Mouse (Mus musculus): ENCODE measurements around the gene March10. TPM values are rescaled to one million over a fixed set of nuclear protein-coding genes. Genes with fewer than 3 reads are reported as not detected.

The March10 gene
- polyA plus RNA-seq, 1 experiment from 2014 or later = 0.31 TPM

GRCm38 (mm10) chr11:105449581-105450315 lies 6.8 kb downstream of the March10 start:
- no peak overlapping the region for H3K9ac ChIP-seq (replicated peaks; ENCODE audit: low read length)
- no peak overlapping the region for H3K4me3 ChIP-seq (ENCODE audit: low read depth, low read length)
- no peaks in the 10 kb centered on the region for H3K27me3 ChIP-seq (ENCODE audit: control insufficient read depth, insufficient read depth, low read length)
- ATAC-seq (replicated peaks; ENCODE audit: insufficient number of reproducible peaks, low FRiP score, low TSS enrichment, low read depth) = no peak
- H3K4me2 ChIP-seq (ENCODE audit: low read depth, low read length) = no peak overlapping the region
- H3K27ac ChIP-seq (replicated peaks; ENCODE audit: low read depth, low read length) = no peak overlapping the region
- H3K9me3 ChIP-seq (replicated peaks; ENCODE audit: control insufficient read depth, low read length) = no peaks in the 10 kb centered on the region
- H3K4me1 ChIP-seq (ENCODE audit: control insufficient read depth, insufficient read depth, low read length) = no peaks in the 10 kb centered on the region; the same call in 1 of the 2 replicates
- no peak for DNase-seq (ENCODE audit: low spot score)
- WGBS = 58% methylated on average over 12 of the region's 12 CpGs
- no peaks in the 10 kb centered on the region for H3K36me3 ChIP-seq (replicated peaks; ENCODE audit: control insufficient read depth, insufficient read depth, low read depth, low read length)

- H3K4me3 ChIP-seq (ENCODE audit: low read depth, low read length) = no peak overlapping the region
- H3K9me3 ChIP-seq (replicated peaks; ENCODE audit: control insufficient read depth, low read length) = no peaks in the 10 kb centered on the region
- H3K9ac ChIP-seq (replicated peaks; ENCODE audit: low read length) = no peak overlapping the region
- no peak for DNase-seq (ENCODE audit: low spot score)
- no peak overlapping the region for H3K27ac ChIP-seq (replicated peaks; ENCODE audit: low read depth, low read length)
- H3K27me3 ChIP-seq (ENCODE audit: control insufficient read depth, insufficient read depth, low read length) = no peaks in the 10 kb centered on the region
- no peak for ATAC-seq (replicated peaks; ENCODE audit: insufficient number of reproducible peaks, low FRiP score, low TSS enrichment, low read depth)
- WGBS = 72% methylated on average over 6 of the region's 6 CpGs
- H3K4me1 ChIP-seq (ENCODE audit: control insufficient read depth, insufficient read depth, low read length) = no peaks in the 10 kb centered on the region; the same call in 1 of the 2 replicates
- no peak overlapping the region for H3K4me2 ChIP-seq (ENCODE audit: low read depth, low read length)
- H3K36me3 ChIP-seq (replicated peaks; ENCODE audit: control insufficient read depth, insufficient read depth, low read depth, low read length) = no peaks in the 10 kb centered on the region
These were observed 8.9 kb downstream of the March10 start for GRCm38 (mm10) chr11:105447661-105448060.

GRCm38 (mm10) chr11:105446221-105446620 lies 10.3 kb downstream of the March10 start:
- Histone ChIP-seq H3K4me1 (ENCODE audit: control insufficient read depth, insufficient read depth, low read length) (no peaks in the 10 kb centered on the region; the same call in 1 of the 2 replicates), H3K4me3 (ENCODE audit: low read depth, low read length) (no peak overlapping the region), H3K36me3 (replicated peaks; ENCODE audit: control insufficient read depth, insufficient read depth, low read depth, low read length) (no peaks in the 10 kb centered on the region), H3K27ac (replicated peaks; ENCODE audit: low read depth, low read length) (no peak overlapping the region), H3K9me3 (replicated peaks; ENCODE audit: control insufficient read depth, low read length) (no peaks in the 10 kb centered on the region), H3K27me3 (ENCODE audit: control insufficient read depth, insufficient read depth, low read length) (no peaks in the 10 kb centered on the region), H3K4me2 (ENCODE audit: low read depth, low read length) (no peak overlapping the region), H3K9ac (replicated peaks; ENCODE audit: low read length) (no peak overlapping the region)
- ATAC-seq (replicated peaks; ENCODE audit: insufficient number of reproducible peaks, low FRiP score, low TSS enrichment, low read depth) (no peak), DNase-seq (ENCODE audit: low spot score) (no peak)
- 79% methylated on average over 5 of the region's 5 CpGs for WGBS

- no peak for DNase-seq (ENCODE audit: low spot score)
- H3K4me1 ChIP-seq (ENCODE audit: control insufficient read depth, insufficient read depth, low read length) = no peaks in the 10 kb centered on the region; the same call in 1 of the 2 replicates
- no peak overlapping the region for H3K27ac ChIP-seq (replicated peaks; ENCODE audit: low read depth, low read length)
- no peak overlapping the region for H3K9ac ChIP-seq (replicated peaks; ENCODE audit: low read length)
- H3K27me3 ChIP-seq (ENCODE audit: control insufficient read depth, insufficient read depth, low read length) = no peaks in the 10 kb centered on the region
- no peak for ATAC-seq (replicated peaks; ENCODE audit: insufficient number of reproducible peaks, low FRiP score, low TSS enrichment, low read depth)
- H3K9me3 ChIP-seq (replicated peaks; ENCODE audit: control insufficient read depth, low read length) = no peaks in the 10 kb centered on the region
- no peak overlapping the region for H3K4me3 ChIP-seq (ENCODE audit: low read depth, low read length)
- no peak overlapping the region for H3K4me2 ChIP-seq (ENCODE audit: low read depth, low read length)
- H3K36me3 ChIP-seq (replicated peaks; ENCODE audit: control insufficient read depth, insufficient read depth, low read depth, low read length) = no peaks in the 10 kb centered on the region
- 74% methylated on average over 5 of the region's 5 CpGs for WGBS
These were observed 10.8 kb downstream of the March10 start for GRCm38 (mm10) chr11:105445741-105446140.

- no peaks in the 10 kb centered on the region for H3K36me3 ChIP-seq (replicated peaks; ENCODE audit: control insufficient read depth, insufficient read depth, low read depth, low read length)
- H3K27ac ChIP-seq (replicated peaks; ENCODE audit: low read depth, low read length) = no peak overlapping the region
- WGBS = 84% methylated on average over 6 of the region's 6 CpGs
- H3K4me1 ChIP-seq (ENCODE audit: control insufficient read depth, insufficient read depth, low read length) = no peaks in the 10 kb centered on the region
- no peak overlapping the region for H3K4me2 ChIP-seq (ENCODE audit: low read depth, low read length)
- H3K9me3 ChIP-seq (replicated peaks; ENCODE audit: control insufficient read depth, low read length) = no peaks in the 10 kb centered on the region
- H3K4me3 ChIP-seq (ENCODE audit: low read depth, low read length) = no peak overlapping the region
- DNase-seq (ENCODE audit: low spot score) = no peak
- no peak for ATAC-seq (replicated peaks; ENCODE audit: insufficient number of reproducible peaks, low FRiP score, low TSS enrichment, low read depth)
- no peak overlapping the region for H3K9ac ChIP-seq (replicated peaks; ENCODE audit: low read length)
- no peaks in the 10 kb centered on the region for H3K27me3 ChIP-seq (ENCODE audit: control insufficient read depth, insufficient read depth, low read length)
These were observed 11.6 kb downstream of the March10 start for GRCm38 (mm10) chr11:105444929-105445328.

GRCm38 (mm10) chr11:105443505-105443904 lies 13.0 kb downstream of the March10 start:
- Histone ChIP-seq H3K27ac (replicated peaks; ENCODE audit: low read depth, low read length) (no peak overlapping the region), H3K9ac (replicated peaks; ENCODE audit: low read length) (no peak overlapping the region), H3K9me3 (replicated peaks; ENCODE audit: control insufficient read depth, low read length) (no peaks in the 10 kb centered on the region), H3K27me3 (ENCODE audit: control insufficient read depth, insufficient read depth, low read length) (no peaks in the 10 kb centered on the region), H3K4me3 (ENCODE audit: low read depth, low read length) (no peak overlapping the region), H3K4me1 (ENCODE audit: control insufficient read depth, insufficient read depth, low read length) (no peaks in the 10 kb centered on the region), H3K36me3 (replicated peaks; ENCODE audit: control insufficient read depth, insufficient read depth, low read depth, low read length) (no peaks in the 10 kb centered on the region), H3K4me2 (ENCODE audit: low read depth, low read length) (no peak overlapping the region)
- no peak for DNase-seq (ENCODE audit: low spot score)
- no peak for ATAC-seq (replicated peaks; ENCODE audit: insufficient number of reproducible peaks, low FRiP score, low TSS enrichment, low read depth)
- 34% methylated on average over 5 of the region's 5 CpGs for WGBS

GRCm38 (mm10) chr11:105439796-105440195 lies 16.7 kb downstream of the March10 start:
- ATAC-seq (replicated peaks; ENCODE audit: insufficient number of reproducible peaks, low FRiP score, low TSS enrichment, low read depth) = no peak

GRCm38 (mm10) chr11:105438907-105439306 lies 17.6 kb downstream of the March10 start:
- no peak overlapping the region for H3K9ac ChIP-seq (replicated peaks; ENCODE audit: low read length)
- no peak overlapping the region for H3K27ac ChIP-seq (replicated peaks; ENCODE audit: low read depth, low read length)
- DNase-seq (ENCODE audit: low spot score) (peak; percentile 68), ATAC-seq (replicated peaks; ENCODE audit: insufficient number of reproducible peaks, low FRiP score, low TSS enrichment, low read depth) (no peak)
- no peaks in the 10 kb centered on the region for H3K36me3 ChIP-seq (replicated peaks; ENCODE audit: control insufficient read depth, insufficient read depth, low read depth, low read length)
- no peaks in the 10 kb centered on the region for H3K9me3 ChIP-seq (replicated peaks; ENCODE audit: control insufficient read depth, low read length)
- no peaks in the 10 kb centered on the region for H3K4me1 ChIP-seq (ENCODE audit: control insufficient read depth, insufficient read depth, low read length)
- WGBS = 53% methylated on average over 7 of the region's 7 CpGs
- H3K27me3 ChIP-seq (ENCODE audit: control insufficient read depth, insufficient read depth, low read length) = no peaks in the 10 kb centered on the region
- no peak overlapping the region for H3K4me2 ChIP-seq (ENCODE audit: low read depth, low read length)
- no peak overlapping the region for H3K4me3 ChIP-seq (ENCODE audit: low read depth, low read length)

More at GRCm38 (mm10) chr11:105439796-105440195, 16.7 kb downstream of the March10 start:
- Histone ChIP-seq H3K9me3 (replicated peaks; ENCODE audit: control insufficient read depth, low read length) (no peaks in the 10 kb centered on the region), H3K9ac (replicated peaks; ENCODE audit: low read length) (no peak overlapping the region), H3K4me3 (ENCODE audit: low read depth, low read length) (no peak overlapping the region), H3K27me3 (ENCODE audit: control insufficient read depth, insufficient read depth, low read length) (no peaks in the 10 kb centered on the region), H3K27ac (replicated peaks; ENCODE audit: low read depth, low read length) (no peak overlapping the region), H3K4me1 (ENCODE audit: control insufficient read depth, insufficient read depth, low read length) (no peaks in the 10 kb centered on the region), H3K36me3 (replicated peaks; ENCODE audit: control insufficient read depth, insufficient read depth, low read depth, low read length) (no peaks in the 10 kb centered on the region), H3K4me2 (ENCODE audit: low read depth, low read length) (no peak overlapping the region)
- 73% methylated on average over 7 of the region's 7 CpGs for WGBS
- no peak for DNase-seq (ENCODE audit: low spot score)
